Mouse (Mus musculus): ENCODE measurements at regions not wholly inside any gene's neighbourhood (a gene's known extent, or its start where the extent isn't known, plus 50 kb on each side); places are given as distances from the start of the nearest gene placed in this dataset.

GRCm38 (mm10) chr4:34105251-34105650 lies 55.3 kb upstream of the Spaca1 start:
- DNase-seq (ENCODE audit: low read depth), result no peak

GRCm38 (mm10) chr4:34114323-34114722 lies 64.3 kb upstream of the Spaca1 start:
- no peak for DNase-seq (ENCODE audit: low read depth)

- no peak for DNase-seq (ENCODE audit: low read depth)
Observed at GRCm38 (mm10) chr4:34117086-34117485, 67.1 kb upstream of the Spaca1 start.

GRCm38 (mm10) chr4:34122959-34123520 lies 73.0 kb upstream of the Spaca1 start:
- DNase-seq (ENCODE audit: low read depth), result no peak

GRCm38 (mm10) chr4:34128224-34128623 lies 78.2 kb upstream of the Spaca1 start:
- DNase-seq (ENCODE audit: low read depth), result no peak

GRCm38 (mm10) chr4:34146133-34146867 lies 96.3 kb upstream of the Spaca1 start:
- no peak for DNase-seq (ENCODE audit: low read depth)

GRCm38 (mm10) chr4:34148956-34149739 lies 99.2 kb upstream of the Spaca1 start:
- DNase-seq (ENCODE audit: low read depth), result no peak

GRCm38 (mm10) chr4:34151605-34152347 lies 101.8 kb upstream of the Spaca1 start:
- no peak for DNase-seq (ENCODE audit: low read depth)

GRCm38 (mm10) chr4:34155501-34155900 lies 105.5 kb upstream of the Spaca1 start:
- no peak for DNase-seq (ENCODE audit: low read depth)

GRCm38 (mm10) chr4:34157818-34158511 lies 108.0 kb upstream of the Spaca1 start:
- DNase-seq (ENCODE audit: low read depth), result no peak

- no peak for DNase-seq (ENCODE audit: low read depth)
Observed at GRCm38 (mm10) chr4:34171265-34171862, 121.4 kb upstream of the Spaca1 start.

GRCm38 (mm10) chr4:34172000-34172399 lies 122.0 kb upstream of the Spaca1 start:
- DNase-seq (ENCODE audit: low read depth), result no peak

- DNase-seq (ENCODE audit: low read depth), result no peak
Observed at GRCm38 (mm10) chr4:34177421-34177820, 127.4 kb upstream of the Spaca1 start.

GRCm38 (mm10) chr4:34186522-34186921 lies 136.5 kb upstream of the Spaca1 start:
- no peak for DNase-seq (ENCODE audit: low read depth)

GRCm38 (mm10) chr4:34203193-34203848 lies 153.3 kb upstream of the Spaca1 start:
- DNase-seq (ENCODE audit: low read depth), result no peak

GRCm38 (mm10) chr4:34209179-34209896 lies 159.3 kb upstream of the Spaca1 start:
- no peak for DNase-seq (ENCODE audit: low read depth)

- peak; percentile 27 for DNase-seq (ENCODE audit: low read depth)
Observed at GRCm38 (mm10) chr4:34213731-34214130, 163.7 kb upstream of the Spaca1 start.

GRCm38 (mm10) chr4:34214346-34214745 lies 164.4 kb upstream of the Spaca1 start:
- DNase-seq (ENCODE audit: low read depth), result peak; percentile 12

GRCm38 (mm10) chr4:34221915-34222314 lies 171.9 kb upstream of the Spaca1 start:
- DNase-seq (ENCODE audit: low read depth), result no peak
